Mouse (Mus musculus): ENCODE results near the gene Rnf138rt1. TPM values are rescaled to one million over a fixed set of nuclear protein-coding genes. Genes with fewer than 3 reads are reported as not detected.

The Rnf138rt1 gene
- polyA plus RNA-seq (2015; fragmentation: Nextera tagmentation; extraction: Ambion mirVana): 0.23 TPM in 1 of 2 replicates, not detected in the other

DNA sequence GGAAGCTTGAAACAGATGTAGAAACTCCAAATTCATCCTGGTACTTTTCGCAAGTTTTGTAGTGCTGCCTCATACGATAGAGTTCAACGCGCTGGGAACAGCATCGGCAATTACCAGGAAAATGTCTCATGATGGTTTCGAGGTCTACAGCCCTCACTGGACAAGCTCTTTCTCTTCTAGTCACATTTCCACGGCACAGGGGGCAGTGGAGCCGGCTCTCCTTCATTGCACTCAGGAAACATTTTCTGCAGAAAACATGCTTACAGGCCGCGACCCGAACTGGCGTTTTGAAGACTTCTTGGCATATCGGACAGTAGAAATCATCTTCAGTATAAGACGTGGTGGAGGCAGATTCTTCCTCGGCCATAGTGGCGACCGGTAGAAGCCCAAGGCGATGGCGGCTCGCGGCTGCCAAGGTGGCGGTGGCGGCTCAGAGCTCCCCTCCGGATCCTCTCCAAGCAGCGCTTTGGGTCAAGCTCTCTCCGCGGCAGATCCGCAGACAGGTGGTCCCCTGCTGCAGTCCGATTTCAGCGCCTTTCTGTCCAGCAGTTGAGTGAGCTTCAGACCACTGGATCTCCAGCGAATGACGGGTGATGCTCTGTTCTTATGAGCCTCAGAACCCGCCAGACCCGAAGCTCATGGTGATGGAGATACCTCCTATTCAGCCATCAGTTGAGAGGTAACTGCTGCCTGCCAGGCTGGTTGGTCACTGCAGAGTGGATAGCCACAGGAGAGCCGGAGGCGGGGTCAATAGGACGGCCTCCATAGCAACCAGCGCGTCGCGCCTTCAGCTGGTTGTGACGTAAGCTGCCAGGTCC lies at the start of gene Rnf138rt1:
Rnf138rt1 (minus strand) TSS at position 713 of the 818 bp plus-strand sequence.
- Histone ChIP-seq H3K9ac (replicated peaks; ENCODE audit: low read depth) (no peak within 1 kb of the TSS), H3K4me3 (ENCODE audit: low read depth, low read length) (peak within 1 kb of the TSS; percentile 10; the same call in 1 of the 2 replicates), H3K9me3 (ENCODE audit: low read length) (no peaks in the 10 kb centered on the region), H3K36me3 (ENCODE audit: insufficient read depth, low read length) (no peaks in the 10 kb centered on the region), H3K27me3 (replicated peaks; ENCODE audit: insufficient read depth, low read length) (no peaks in the 10 kb centered on the region), H3K4me2 (replicated peaks; ENCODE audit: low read depth, low read length) (peak within 1 kb of the TSS; percentile 46), H3K4me1 (ENCODE audit: insufficient read depth, low read depth, low read length) (no peaks in the 10 kb centered on the region), H3K27ac (ENCODE audit: low read length) (no peak within 1 kb of the TSS)
- ATAC-seq: peak; percentile 41; the same call in 1 of the 2 replicates
- DNase-seq (ENCODE audit: low spot score): peak; percentile 11
- 23% methylated on average over 42 of the region's 42 CpGs for WGBS
- TF ChIP-seq CTCF (IDR thresholded peaks at IDR 0.05) (no peak), EP300 (IDR thresholded peaks at IDR 0.05) (no peak)

DNA sequence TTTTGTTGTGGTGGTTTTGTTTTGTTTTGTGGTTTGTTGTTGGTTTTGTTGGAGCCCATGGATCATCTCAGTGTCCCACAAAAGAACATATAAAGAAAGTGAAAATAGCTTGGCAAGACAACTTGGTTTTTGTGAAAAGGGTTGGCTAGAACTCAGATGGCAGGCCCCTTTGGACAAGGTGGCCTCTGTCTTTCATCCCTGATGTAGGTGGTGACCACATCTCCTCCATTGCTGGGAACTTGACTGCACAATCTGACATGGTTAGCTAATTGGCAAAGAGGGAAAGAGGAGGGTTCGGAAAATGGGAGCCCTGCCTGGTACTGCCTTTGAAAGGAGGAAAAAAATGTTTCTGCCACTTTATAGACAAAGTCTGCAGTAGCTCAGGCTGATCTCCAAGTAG lies 46.1 kb upstream of the Rnf138rt1 start:
- no peak for DNase-seq (ENCODE audit: low spot score)
- H3K4me1 ChIP-seq (ENCODE audit: insufficient read depth, low read depth, low read length): no peaks in the 10 kb centered on the region
- no peak overlapping the region for H3K9ac ChIP-seq (replicated peaks; ENCODE audit: low read depth)
- no peak for ATAC-seq
- H3K4me3 ChIP-seq (ENCODE audit: low read depth, low read length): no peak overlapping the region
- no peak overlapping the region for H3K4me2 ChIP-seq (replicated peaks; ENCODE audit: low read depth, low read length)
- H3K27ac ChIP-seq (ENCODE audit: low read length): no peak overlapping the region
- H3K9me3 ChIP-seq (ENCODE audit: low read length): no peaks in the 10 kb centered on the region
- no peaks in the 10 kb centered on the region for H3K27me3 ChIP-seq (replicated peaks; ENCODE audit: insufficient read depth, low read length)
- H3K36me3 ChIP-seq (ENCODE audit: insufficient read depth, low read length): no peaks in the 10 kb centered on the region
- no peak for TF ChIP-seq EP300 (IDR thresholded peaks at IDR 0.05)
- TF ChIP-seq CTCF (IDR thresholded peaks at IDR 0.05): no peak
- 67% methylated on average over 1 of the region's 1 CpGs for WGBS

DNA sequence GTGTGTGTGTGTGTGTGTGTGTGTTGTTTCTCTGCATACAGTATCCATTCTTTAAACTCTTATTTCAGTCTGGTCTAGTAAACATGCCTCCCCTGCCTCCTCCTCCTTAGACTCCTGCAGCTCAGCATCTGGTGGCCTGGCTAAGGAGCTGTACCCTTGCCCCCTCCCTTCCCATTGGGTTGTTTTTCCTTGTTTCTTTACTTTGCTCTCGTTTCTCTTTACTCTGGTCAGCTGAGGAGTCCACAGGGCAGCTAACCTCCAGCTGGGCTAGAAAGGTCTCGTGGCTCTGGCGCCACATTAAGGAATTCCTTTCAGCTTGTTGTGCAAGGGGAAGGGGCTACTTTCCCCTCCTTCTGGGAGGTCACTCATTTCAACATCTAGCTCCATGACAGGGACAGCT lies 5.2 kb upstream of the Rnf138rt1 start:
- 45% methylated on average over 3 of the region's 3 CpGs for WGBS
- Histone ChIP-seq H3K4me3 (ENCODE audit: low read depth, low read length) (no peak overlapping the region), H3K36me3 (ENCODE audit: insufficient read depth, low read length) (no peaks in the 10 kb centered on the region), H3K9ac (replicated peaks; ENCODE audit: low read depth) (no peak overlapping the region), H3K4me1 (ENCODE audit: insufficient read depth, low read depth, low read length) (no peaks in the 10 kb centered on the region), H3K4me2 (replicated peaks; ENCODE audit: low read depth, low read length) (no peak overlapping the region), H3K9me3 (ENCODE audit: low read length) (no peaks in the 10 kb centered on the region), H3K27ac (ENCODE audit: low read length) (no peak overlapping the region), H3K27me3 (replicated peaks; ENCODE audit: insufficient read depth, low read length) (no peaks in the 10 kb centered on the region)
- ATAC-seq: peak; percentile 25; the same call in 1 of the 2 replicates
- peak; percentile 9 for DNase-seq (ENCODE audit: low spot score)
- TF ChIP-seq CTCF (IDR thresholded peaks at IDR 0.05) (no peak), EP300 (IDR thresholded peaks at IDR 0.05) (no peak)

DNA sequence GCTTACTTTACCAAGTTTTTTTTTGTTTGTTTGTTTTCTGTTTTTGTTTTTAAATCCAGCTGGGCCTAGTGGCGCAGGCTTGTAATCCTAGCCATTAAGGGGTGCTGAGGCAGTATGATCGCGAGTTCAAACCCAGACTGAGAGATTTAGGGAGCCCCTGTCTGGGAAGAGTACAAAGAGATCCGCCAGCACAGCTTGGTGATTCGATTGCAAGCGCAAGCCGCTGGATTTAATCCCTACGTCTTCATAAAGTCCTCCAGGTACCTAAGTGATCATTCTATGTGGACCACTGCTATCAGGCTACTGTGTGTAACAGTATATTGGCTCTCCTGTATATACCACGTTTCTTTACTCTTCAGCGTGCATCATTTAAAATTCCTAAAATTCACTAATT lies 303 bp upstream of the Rnf138rt1 start:
- H3K4me3 ChIP-seq (ENCODE audit: low read depth, low read length): no peak overlapping the region; the same call in 1 of the 2 replicates
- no peak overlapping the region for H3K27ac ChIP-seq (ENCODE audit: low read length)
- DNase-seq (ENCODE audit: low spot score): no peak
- H3K9ac ChIP-seq (replicated peaks; ENCODE audit: low read depth): no peak overlapping the region
- H3K9me3 ChIP-seq (ENCODE audit: low read length): no peaks in the 10 kb centered on the region
- TF ChIP-seq CTCF (IDR thresholded peaks at IDR 0.05): no peak
- TF ChIP-seq EP300 (IDR thresholded peaks at IDR 0.05): no peak
- H3K36me3 ChIP-seq (ENCODE audit: insufficient read depth, low read length): no peaks in the 10 kb centered on the region
- no peaks in the 10 kb centered on the region for H3K4me1 ChIP-seq (ENCODE audit: insufficient read depth, low read depth, low read length)
- peak overlapping the region; percentile 46 for H3K4me2 ChIP-seq (replicated peaks; ENCODE audit: low read depth, low read length)
- no peaks in the 10 kb centered on the region for H3K27me3 ChIP-seq (replicated peaks; ENCODE audit: insufficient read depth, low read length)
- no peak for ATAC-seq
- 30% methylated on average over 10 of the region's 10 CpGs for WGBS

DNA sequence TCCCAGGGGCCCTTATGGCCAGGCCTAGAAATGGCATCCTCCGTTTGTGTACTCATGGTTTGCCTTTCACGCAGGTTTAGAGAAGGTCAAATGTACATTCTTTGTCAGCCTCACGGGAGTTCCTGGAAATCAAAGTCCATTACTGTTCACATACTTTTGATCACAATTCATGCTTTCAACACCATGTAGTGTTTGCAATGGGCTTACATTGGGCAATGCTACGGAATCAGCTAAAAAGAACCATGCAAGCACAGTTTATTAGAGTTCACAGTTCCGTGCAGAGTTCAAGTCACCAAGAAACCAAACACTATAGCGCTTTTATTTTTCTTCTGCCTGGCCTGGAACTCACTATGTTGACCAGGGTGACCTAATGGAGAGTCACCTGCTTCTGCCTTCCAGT lies 15.1 kb downstream of the Rnf138rt1 start:
- TF ChIP-seq EP300 (IDR thresholded peaks at IDR 0.05) (no peak), CTCF (IDR thresholded peaks at IDR 0.05) (no peak)
- Histone ChIP-seq H3K36me3 (ENCODE audit: insufficient read depth, low read length) (no peaks in the 10 kb centered on the region), H3K27me3 (replicated peaks; ENCODE audit: insufficient read depth, low read length) (no peaks in the 10 kb centered on the region), H3K9me3 (ENCODE audit: low read length) (no peaks in the 10 kb centered on the region), H3K4me3 (ENCODE audit: low read depth, low read length) (no peak overlapping the region), H3K4me2 (replicated peaks; ENCODE audit: low read depth, low read length) (no peak overlapping the region), H3K4me1 (ENCODE audit: insufficient read depth, low read depth, low read length) (no peaks in the 10 kb centered on the region), H3K27ac (ENCODE audit: low read length) (no peak overlapping the region), H3K9ac (replicated peaks; ENCODE audit: low read depth) (no peak overlapping the region)
- ATAC-seq (no peak), DNase-seq (ENCODE audit: low spot score) (no peak)
- WGBS: 75% methylated on average over 6 of the region's 6 CpGs

DNA sequence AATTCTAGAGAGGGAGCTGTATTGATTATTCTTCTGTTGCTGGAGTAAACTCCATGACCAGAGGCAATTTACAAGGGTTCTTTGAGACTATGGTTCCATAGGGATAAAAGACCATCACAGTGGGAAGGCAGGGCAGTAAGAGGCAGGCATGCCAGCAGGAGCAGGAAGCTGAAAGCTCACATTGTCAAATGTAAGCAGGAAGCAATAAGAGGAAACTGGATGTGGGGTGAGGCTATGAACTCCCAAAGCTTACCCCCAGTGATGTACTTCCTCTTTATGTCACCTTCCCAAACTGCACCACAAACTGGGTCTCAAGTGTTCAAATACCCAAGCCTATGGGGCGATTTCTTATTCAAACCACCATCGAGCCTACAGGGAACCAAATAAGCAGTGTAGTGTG lies 17.2 kb downstream of the Rnf138rt1 start:
- WGBS: 81% methylated on average over 2 of the region's 2 CpGs
- Histone ChIP-seq H3K27me3 (replicated peaks; ENCODE audit: insufficient read depth, low read length) (no peaks in the 10 kb centered on the region), H3K9ac (replicated peaks; ENCODE audit: low read depth) (no peak overlapping the region), H3K4me3 (ENCODE audit: low read depth, low read length) (no peak overlapping the region), H3K27ac (ENCODE audit: low read length) (no peak overlapping the region), H3K9me3 (ENCODE audit: low read length) (no peaks in the 10 kb centered on the region), H3K36me3 (ENCODE audit: insufficient read depth, low read length) (no peaks in the 10 kb centered on the region), H3K4me2 (replicated peaks; ENCODE audit: low read depth, low read length) (no peak overlapping the region), H3K4me1 (ENCODE audit: insufficient read depth, low read depth, low read length) (no peaks in the 10 kb centered on the region)
- ATAC-seq (no peak), DNase-seq (ENCODE audit: low spot score) (no peak)
- no peak for TF ChIP-seq CTCF (IDR thresholded peaks at IDR 0.05)
- TF ChIP-seq EP300 (IDR thresholded peaks at IDR 0.05): no peak

All from lung, postnatal 0 days (tissue).